Mouse (Mus musculus) heart, embryonic 14.5 days (tissue): Measurements from ENCODE around the gene Tmem210. TPM values are rescaled to one million over a fixed set of nuclear protein-coding genes. Genes with fewer than 3 reads are reported as not detected.

ENCODE experiments used
- ATAC-seq: fragments of 200-750 bp; cut with Nextera tagmentation; 2 replicates; pipeline ENCODE4 v1.8.0; 2017; ENCODE audit warnings: low read depth, moderate TSS enrichment; ENCODE audit not compliant: insufficient number of reproducible peaks, insufficient read depth, low FRiP score
- H3K27ac ChIP-seq, 2 experiments: fragments of 200-500 bp in 1 of 2; fragments of 300-500 bp in 1 of 2; sonication (generic) in 1 of 2; replicated peaks in 1 of 2; 2 replicates each; pipeline ENCODE4 v1.5.1; 2012 to 2014; ENCODE audit warnings: low read depth in 2 of 2, low read length in 2 of 2, control low read depth in 1 of 2, mild to moderate bottlenecking in 1 of 2, mixed read lengths in 1 of 2; ENCODE audit not compliant: control insufficient read depth in 1 of 2, insufficient read depth in 1 of 2
- H3K27me3 ChIP-seq: fragments of 300-500 bp; sonication (generic); 2 replicates; pipeline ENCODE4 v1.6.1; 2014; ENCODE audit warnings: mild to moderate bottlenecking, low read length, control low read depth; ENCODE audit not compliant: control insufficient read depth, insufficient read depth
- H3K36me3 ChIP-seq: fragments of 300-500 bp; sonication (generic); 2 replicates; pipeline ENCODE4 v1.6.1; 2014; ENCODE audit warnings: mild to moderate bottlenecking, control low read depth, low read length, mixed read lengths; ENCODE audit not compliant: control insufficient read depth, insufficient read depth
- H3K4me1 ChIP-seq, 2 experiments: fragments of 200-500 bp in 1 of 2; fragments of 300-500 bp in 1 of 2; sonication (generic) in 1 of 2; 2 replicates each; pipeline ENCODE4 v1.6.1; 2012 to 2014; ENCODE audit warnings: low read length in 2 of 2, control low read depth in 1 of 2, mixed read lengths in 1 of 2; ENCODE audit not compliant: control insufficient read depth in 2 of 2, insufficient read depth in 2 of 2
- H3K4me2 ChIP-seq: fragments of 300-500 bp; sonication (generic); 2 replicates; pipeline ENCODE4 v1.6.1; 2014; ENCODE audit warnings: mild to moderate bottlenecking, low read length
- H3K4me3 ChIP-seq, 2 experiments: fragments of 200-500 bp in 1 of 2; fragments of 300-500 bp in 1 of 2; sonication (generic) in 1 of 2; 2 replicates each; pipeline ENCODE4 v1.5.1; 2012 to 2014; ENCODE audit warnings: low read length in 2 of 2, mild to moderate bottlenecking in 2 of 2, control low read depth in 1 of 2, low read depth in 1 of 2, moderate library complexity in 1 of 2; ENCODE audit not compliant: control insufficient read depth in 1 of 2, insufficient read depth in 1 of 2
- H3K9ac ChIP-seq: fragments of 300-500 bp; sonication (generic); 2 replicates; pipeline ENCODE4 v1.6.1; 2014; ENCODE audit warnings: mild to moderate bottlenecking, low read length
- H3K9me3 ChIP-seq: fragments of 300-500 bp; sonication (generic); 2 replicates; pipeline ENCODE4 v1.6.1; 2016; ENCODE audit warnings: low read length, control low read depth; ENCODE audit not compliant: control insufficient read depth
- WGBS: fragments of 180-500 bp; shearing (Covaris S2); extraction: QIAGEN DNeasy Blood & Tissue Kit; methylation state at CpG from one replicate; pipeline ENCODE4 v1.1.7; 2014; 5-methylcytosine and 5-hydroxymethylcytosine counted together
- polyA plus RNA-seq: library from polyadenylated mRNA; unstranded; fragments of >200 nt; fragmentation: Nextera tagmentation; extraction: Ambion mirVana; gene quantifications from 2 replicates; pipeline ENCODE4 v1.2.1, GENCODE M21; 2014

Gene Tmem210
- polyA plus RNA-seq, 1 experiment from 2014 or later: not detected

GRCm38 (mm10) chr2:25266720-25267119 is 21.2 kb upstream of the Tmem210 start:
- H3K9ac ChIP-seq: 0 out of 2 replicates have a peak overlapping the region, but pooled peaks have one; percentile 2
- H3K27ac ChIP-seq: no peak overlapping the region
- 17% methylated on average over 2 of the region's 2 CpGs for WGBS
- no peaks in the 10 kb centered on the region for H3K9me3 ChIP-seq
- peaks cover 8% of the 10 kb centered on the region for H3K27me3 ChIP-seq
- H3K4me2 ChIP-seq: 0 out of 2 replicates have a peak overlapping the region, but pooled peaks have one; percentile 31
- H3K36me3 ChIP-seq: peaks cover 30% of the 10 kb centered on the region
- peaks cover 30 to 44% of the 10 kb centered on the region in 2 experiments for H3K4me1 ChIP-seq
- no peak for ATAC-seq
- H3K4me3 ChIP-seq: no peak overlapping the region

- Histone ChIP-seq H3K4me1 (peaks cover 30 to 41% of the 10 kb centered on the region in 2 experiments), H3K9ac (no peak overlapping the region), H3K9me3 (no peaks in the 10 kb centered on the region), H3K4me3 (no peak overlapping the region), H3K27me3 (peaks cover 8% of the 10 kb centered on the region), H3K27ac (no peak overlapping the region), H3K36me3 (peaks cover 30% of the 10 kb centered on the region), H3K4me2 (no peak overlapping the region)
- ATAC-seq: no peak
These were observed 20.7 kb upstream of the Tmem210 start for GRCm38 (mm10) chr2:25267241-25267640.

DNA sequence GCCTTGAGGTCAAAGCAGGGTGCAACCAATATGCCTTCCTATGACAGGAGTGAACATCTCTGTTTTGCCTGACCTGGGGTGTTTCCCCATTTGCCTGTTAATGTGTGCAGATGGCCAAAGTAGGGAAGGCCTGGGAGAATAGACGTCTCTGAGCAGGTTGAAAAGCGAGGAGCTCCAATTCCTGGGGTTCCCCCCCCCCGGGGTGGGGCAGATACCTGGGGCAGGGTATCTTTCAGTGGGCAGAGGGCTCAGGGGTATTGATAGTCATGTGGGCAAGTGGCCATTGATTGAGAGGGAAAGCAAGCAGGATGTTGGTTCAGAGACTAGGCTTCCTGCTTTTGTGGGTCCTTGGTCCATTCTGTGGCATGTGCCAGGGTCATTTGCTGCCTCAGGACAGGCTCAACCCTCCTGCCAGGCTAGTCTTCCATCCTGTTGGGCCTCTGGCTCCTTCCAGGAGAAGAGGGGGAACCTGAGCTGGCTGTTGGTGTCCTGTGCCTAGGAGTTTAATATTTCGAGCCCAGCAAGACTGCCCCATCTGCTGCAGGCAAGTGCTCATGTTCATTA is 20.1 kb upstream of the Tmem210 start:
- Histone ChIP-seq H3K27me3 (peaks cover 8% of the 10 kb centered on the region), H3K36me3 (peaks cover 30% of the 10 kb centered on the region), H3K4me1 (peaks cover 30 to 41% of the 10 kb centered on the region in 2 experiments), H3K9me3 (no peaks in the 10 kb centered on the region), H3K9ac (no peak overlapping the region), H3K4me3 (no peak overlapping the region), H3K4me2 (no peak overlapping the region), H3K27ac (no peak overlapping the region)
- WGBS: 67% methylated on average over 4 of the region's 4 CpGs
- no peak for ATAC-seq

- Histone ChIP-seq H3K4me1 (peaks cover 16 to 26% of the 10 kb centered on the region in 2 experiments), H3K27me3 (no peaks in the 10 kb centered on the region), H3K36me3 (peaks cover 69% of the 10 kb centered on the region), H3K27ac (peak within 1 kb of the TSS; percentile 66 to 84), H3K4me2 (peak within 1 kb of the TSS; percentile 92), H3K4me3 (peak within 1 kb of the TSS; percentile 75 to 87), H3K9ac (peak within 1 kb of the TSS; percentile 91), H3K9me3 (no peaks in the 10 kb centered on the region)
- peak; percentile 91 for ATAC-seq
- under 1% methylated on average over 55 of the region's 55 CpGs for WGBS
These were observed 16.0 kb upstream of the Tmem210 start, which contains the start of the genes Ssna1 and Anapc2 for GRCm38 (mm10) chr2:25271827-25272511. TSS of gene Ssna1 (minus strand) at chr2:25272438. TSS of gene Anapc2 (plus strand) at chr2:25272478.

- peaks cover 74% of the 10 kb centered on the region for H3K36me3 ChIP-seq
- peak overlapping the region in 1 of 2 experiments; percentile 84; a peak in 3 of 4 replicates for H3K27ac ChIP-seq
- H3K27me3 ChIP-seq: no peaks in the 10 kb centered on the region
- H3K4me1 ChIP-seq: peaks cover 12 to 22% of the 10 kb centered on the region in 2 experiments
- WGBS: under 1% methylated on average over 29 of the region's 29 CpGs
- H3K4me3 ChIP-seq: peak overlapping the region; percentile 75 to 87
- ATAC-seq: peak; percentile 17; the same call in 1 of the 2 replicates
- peak overlapping the region; percentile 92 for H3K4me2 ChIP-seq
- no peaks in the 10 kb centered on the region for H3K9me3 ChIP-seq
- peak overlapping the region; percentile 91 for H3K9ac ChIP-seq
These were observed 15.4 kb upstream of the Tmem210 start for GRCm38 (mm10) chr2:25272515-25272914.

GRCm38 (mm10) chr2:25273010-25273409 is 14.9 kb upstream of the Tmem210 start:
- Histone ChIP-seq H3K27ac (no peak overlapping the region), H3K4me3 (peak overlapping the region; percentile 75 to 87), H3K9ac (peak overlapping the region; percentile 91), H3K4me2 (peak overlapping the region; percentile 92), H3K9me3 (no peaks in the 10 kb centered on the region), H3K36me3 (peaks cover 79% of the 10 kb centered on the region), H3K27me3 (no peaks in the 10 kb centered on the region), H3K4me1 (peaks cover 12 to 22% of the 10 kb centered on the region in 2 experiments)
- WGBS: 24% methylated on average over 16 of the region's 16 CpGs
- ATAC-seq: no peak

DNA sequence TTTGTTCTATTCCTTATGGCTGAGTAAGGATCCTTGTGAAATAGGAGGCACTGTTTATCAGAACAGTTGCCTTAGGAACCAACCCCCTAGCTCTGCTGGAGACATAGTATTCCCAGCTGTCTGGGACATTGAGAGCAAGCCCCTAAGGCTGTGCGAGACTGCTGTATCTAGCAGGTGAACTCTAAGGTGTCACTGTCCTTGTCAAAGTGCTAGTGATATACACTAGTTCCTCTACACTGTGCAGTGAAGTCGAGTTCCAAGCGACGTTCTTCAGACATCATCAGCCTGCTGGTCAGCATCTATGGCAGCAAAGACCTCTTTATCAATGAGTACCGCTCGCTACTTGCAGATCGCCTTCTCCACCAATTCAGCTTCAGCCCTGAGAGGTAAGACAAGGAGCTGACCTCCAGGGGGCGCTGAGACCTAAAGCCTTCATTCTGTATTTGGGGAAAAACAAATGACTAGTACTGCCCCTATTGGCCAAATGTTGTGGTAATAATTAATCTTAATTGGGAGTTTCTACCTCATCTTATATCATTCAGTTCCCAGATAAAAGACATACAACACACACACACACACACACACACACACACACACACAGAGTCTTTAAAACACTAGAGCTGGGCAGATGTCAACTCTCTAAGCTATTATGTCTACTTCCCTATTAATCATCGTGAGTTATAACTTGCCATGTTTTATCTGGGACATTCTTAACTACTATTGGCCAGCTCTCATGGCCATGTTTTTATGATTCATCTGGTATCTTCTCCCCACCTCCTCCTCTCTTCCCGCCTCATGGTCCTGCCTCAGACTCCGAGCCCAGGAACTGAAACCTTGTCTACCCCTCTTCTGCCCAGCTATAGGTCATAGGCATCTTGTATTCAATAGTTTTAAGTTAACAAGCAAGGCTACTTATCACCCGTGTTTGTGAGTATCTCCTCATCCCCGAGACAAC is 8.7 kb upstream of the Tmem210 start:
- WGBS: 64% methylated on average over 13 of the region's 13 CpGs
- ATAC-seq: no peak

More for the DNA sequence above, 8.7 kb upstream of the Tmem210 start:
- no peak overlapping the region for H3K4me3 ChIP-seq
- no peaks in the 10 kb centered on the region for H3K27me3 ChIP-seq
- H3K36me3 ChIP-seq: peaks cover 96% of the 10 kb centered on the region
- H3K4me2 ChIP-seq: no peak overlapping the region
- H3K9me3 ChIP-seq: no peaks in the 10 kb centered on the region
- no peak overlapping the region for H3K9ac ChIP-seq
- H3K27ac ChIP-seq: no peak overlapping the region
- no peaks in the 10 kb centered on the region for H3K4me1 ChIP-seq
